Mouse (Mus musculus): ENCODE measurements around the gene Slc13a2.

Slc13a2 gene

GRCm38 (mm10) chr11:78386508-78387043 is 35.4 kb downstream of the Slc13a2 start, which contains the start of gene Foxn1:
Gene Foxn1, minus strand, starts transcription at chr11:78386558.
- no peak for DNase-seq

DNA sequence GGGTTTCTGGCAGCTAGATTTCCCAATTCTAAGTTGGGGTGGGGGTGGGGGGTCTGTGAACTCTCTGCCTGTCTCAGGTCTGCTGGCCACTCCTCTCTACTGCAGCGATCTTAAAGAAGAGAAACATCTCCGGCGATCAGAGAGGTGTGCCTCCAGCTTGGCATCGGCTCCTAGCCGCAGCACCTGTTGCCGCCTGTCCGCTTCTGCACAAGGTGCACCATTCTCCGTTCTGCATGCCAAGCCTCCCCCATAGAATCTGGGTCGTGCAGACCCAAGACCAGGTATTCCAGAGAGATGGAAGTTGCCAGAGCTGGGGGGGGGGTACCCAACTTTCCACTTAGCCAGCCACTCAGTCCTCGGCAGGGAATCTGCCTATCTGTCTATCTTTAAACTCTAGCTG is 36.2 kb downstream of the Slc13a2 start:
- no peak for DNase-seq

- DNase-seq = no peak
These were observed 39.3 kb downstream of the Slc13a2 start for GRCm38 (mm10) chr11:78382701-78383100.

DNA sequence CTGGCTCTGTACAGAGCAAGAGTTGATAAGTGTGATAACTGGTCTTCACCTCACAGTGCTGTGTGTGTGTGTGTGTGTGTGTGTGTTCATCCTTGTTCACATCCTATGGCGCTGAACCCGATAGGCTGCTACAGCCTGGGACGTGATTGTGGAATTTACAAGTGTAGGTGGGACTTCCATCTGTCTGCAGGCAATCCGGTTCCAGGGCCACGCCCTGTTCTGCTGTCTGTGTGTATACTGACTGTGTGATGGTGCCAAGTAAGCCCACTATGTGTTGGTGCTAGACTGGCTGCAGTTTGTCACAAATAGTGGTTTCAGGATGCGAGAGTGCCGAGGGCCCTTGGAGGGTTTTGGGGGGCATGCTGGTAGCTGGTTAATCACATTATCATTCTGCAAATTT is 39.7 kb downstream of the Slc13a2 start:
- DNase-seq = no peak

DNA sequence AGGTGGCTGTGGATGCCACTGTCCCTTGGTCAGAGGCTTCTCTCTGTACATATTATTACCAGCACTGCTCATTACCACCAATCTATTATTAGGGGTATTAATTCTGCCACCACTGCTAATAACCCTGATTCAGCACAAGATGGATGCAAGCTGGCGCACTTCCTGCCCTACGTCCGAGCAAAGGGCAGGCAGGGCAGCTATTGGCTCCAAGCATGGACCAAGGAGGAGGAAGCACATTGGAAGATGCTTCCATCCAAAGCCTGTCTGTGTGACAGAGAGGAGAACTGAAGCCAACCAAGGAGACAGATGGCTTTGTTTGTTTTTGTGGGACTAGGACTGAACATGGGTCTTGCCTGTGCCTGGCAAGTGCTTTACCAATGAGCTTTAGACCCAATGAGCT is 41.0 kb downstream of the Slc13a2 start:
- no peak for DNase-seq

DNA sequence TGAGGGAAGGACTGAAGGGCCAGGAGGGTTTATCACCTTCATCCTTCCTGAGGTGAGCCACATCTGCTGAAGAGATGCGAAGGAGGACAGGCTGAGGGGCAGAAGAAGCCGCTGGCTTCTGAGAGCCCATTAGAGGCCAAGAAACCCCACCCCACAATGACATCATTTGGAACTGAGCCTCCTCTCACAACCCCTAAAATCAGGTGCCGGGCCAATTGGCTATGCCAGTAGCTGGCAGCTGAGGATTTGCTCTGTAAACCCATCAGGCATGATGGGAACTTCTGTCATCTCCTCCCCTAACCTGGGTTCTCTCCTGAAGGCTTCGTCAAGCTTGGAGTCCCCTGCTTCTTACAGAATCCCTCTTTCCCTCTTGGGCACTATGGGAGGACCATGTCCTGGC is 41.7 kb downstream of the Slc13a2 start:
- DNase-seq = no peak

- DNase-seq = no peak
These were observed 44.4 kb downstream of the Slc13a2 start for GRCm38 (mm10) chr11:78377549-78378159.

DNA sequence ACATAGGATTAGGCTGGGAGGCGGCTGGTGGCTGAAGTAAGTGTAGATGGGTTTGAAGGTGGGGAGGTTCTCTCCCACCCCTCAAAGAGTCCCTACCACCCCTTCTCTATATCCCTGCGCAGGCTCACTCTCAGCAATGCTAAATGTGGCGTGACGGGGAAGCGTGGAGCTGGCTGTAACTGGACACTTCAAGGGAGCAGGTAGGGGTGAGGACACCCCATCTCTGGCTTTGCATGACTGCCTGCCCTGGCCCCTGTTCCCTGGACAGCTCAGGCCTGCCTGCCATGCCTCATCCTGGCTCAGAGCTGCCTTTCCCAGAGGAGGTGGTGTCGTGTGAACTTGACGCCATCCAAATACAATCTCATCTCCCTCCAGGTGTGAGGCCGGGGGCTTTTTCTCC is 47.9 kb downstream of the Slc13a2 start:
- no peak for DNase-seq

DNA sequence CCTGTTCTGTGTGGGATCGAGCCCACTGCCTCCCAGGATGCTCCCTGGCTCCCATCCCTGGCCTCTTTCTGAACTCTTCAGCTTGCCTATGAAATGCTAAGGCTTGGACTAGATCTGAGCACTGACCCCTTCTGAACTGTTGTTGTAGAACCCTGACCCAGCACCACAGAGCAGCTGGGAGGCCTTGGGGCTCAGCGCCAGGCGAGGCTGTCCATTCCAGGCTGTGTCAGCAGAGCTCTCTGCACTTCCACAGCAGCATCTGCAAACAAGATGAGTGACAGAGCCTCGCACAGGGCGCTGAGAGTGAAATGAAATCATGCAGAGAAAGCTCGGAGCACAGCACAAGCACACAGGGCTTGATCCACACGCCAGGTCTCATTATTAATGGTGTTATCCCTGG is 49.4 kb downstream of the Slc13a2 start:
- no peak for DNase-seq

DNA sequence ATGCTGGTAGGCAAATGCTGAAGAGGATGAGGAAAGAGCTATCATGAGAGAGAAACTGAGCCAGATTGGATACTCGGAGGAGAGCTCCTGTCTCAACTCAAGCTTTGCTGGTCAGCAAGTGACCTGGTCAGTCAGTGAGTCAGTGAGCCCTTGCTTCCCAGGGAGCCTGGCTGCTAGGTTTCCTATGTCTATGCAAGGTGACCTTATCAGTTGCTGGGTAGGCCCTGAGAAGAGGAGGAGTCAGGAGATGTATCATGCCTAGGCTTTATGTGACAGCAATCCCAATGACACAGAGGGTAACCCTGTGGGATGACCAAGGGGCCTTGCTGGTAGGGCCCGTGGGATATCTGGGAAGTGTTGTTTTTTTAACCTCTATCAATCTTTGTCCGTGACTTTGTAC is 49.9 kb downstream of the Slc13a2 start:
- no peak for DNase-seq

- no peak for DNase-seq
These were observed 50.3 kb downstream of the Slc13a2 start for GRCm38 (mm10) chr11:78371711-78372110.

GRCm38 (mm10) chr11:78370389-78370788 is 51.6 kb downstream of the Slc13a2 start:
- DNase-seq = no peak

DNA sequence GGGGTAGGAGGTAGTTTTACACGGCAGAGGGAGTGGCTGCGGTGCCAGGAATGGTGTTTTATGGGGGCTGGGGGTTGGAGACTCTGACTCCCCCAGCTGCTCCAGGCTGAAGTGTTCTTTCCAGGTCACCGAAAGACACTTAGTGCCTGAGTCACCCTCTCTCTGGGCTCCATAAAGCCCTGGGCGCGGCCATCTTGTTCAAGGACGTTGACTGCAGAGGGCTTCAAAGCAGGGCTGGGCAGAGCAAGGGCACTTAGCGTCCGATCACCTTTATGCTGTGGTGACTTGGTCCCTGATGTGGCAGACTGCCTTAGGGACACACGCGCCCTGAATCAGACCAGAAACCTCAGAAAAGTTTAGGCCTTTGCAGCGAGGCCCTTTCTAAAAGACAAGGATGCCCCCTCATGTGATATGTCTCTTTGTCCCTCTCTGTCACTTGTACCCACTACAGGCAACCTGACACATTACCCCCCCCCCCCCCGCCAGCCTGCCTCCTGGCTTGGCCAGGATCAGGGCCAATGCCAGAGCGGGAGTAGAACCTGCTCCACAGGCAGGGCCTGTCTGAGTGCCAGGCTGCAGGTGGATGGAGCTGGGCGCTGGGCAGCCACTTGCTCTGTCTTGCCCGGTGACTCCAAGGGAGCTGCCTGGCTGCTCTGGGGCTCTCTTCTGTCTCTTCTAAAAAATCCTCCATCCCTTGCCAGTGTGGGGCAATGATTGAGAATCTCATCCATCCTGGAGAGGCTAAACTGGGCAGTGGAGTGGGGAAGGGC is 54.4 kb downstream of the Slc13a2 start:
- DNase-seq = no peak

- no peak for DNase-seq
These were observed 57.9 kb downstream of the Slc13a2 start for GRCm38 (mm10) chr11:78364103-78364502.

- DNase-seq = no peak
These were observed 58.6 kb downstream of the Slc13a2 start for GRCm38 (mm10) chr11:78363309-78364007.

GRCm38 (mm10) chr11:78360789-78361131 is 61.3 kb downstream of the Slc13a2 start:
- DNase-seq = no peak

GRCm38 (mm10) chr11:78360125-78360788 is 61.8 kb downstream of the Slc13a2 start:
- DNase-seq = peak; percentile 75 to 77

GRCm38 (mm10) chr11:78358330-78359007 is 63.5 kb downstream of the Slc13a2 start:
- DNase-seq = peak; percentile 34 to 35

GRCm38 (mm10) chr11:78355471-78356238 is 66.4 kb downstream of the Slc13a2 start:
- DNase-seq = peak; percentile 76 to 77

DNA sequence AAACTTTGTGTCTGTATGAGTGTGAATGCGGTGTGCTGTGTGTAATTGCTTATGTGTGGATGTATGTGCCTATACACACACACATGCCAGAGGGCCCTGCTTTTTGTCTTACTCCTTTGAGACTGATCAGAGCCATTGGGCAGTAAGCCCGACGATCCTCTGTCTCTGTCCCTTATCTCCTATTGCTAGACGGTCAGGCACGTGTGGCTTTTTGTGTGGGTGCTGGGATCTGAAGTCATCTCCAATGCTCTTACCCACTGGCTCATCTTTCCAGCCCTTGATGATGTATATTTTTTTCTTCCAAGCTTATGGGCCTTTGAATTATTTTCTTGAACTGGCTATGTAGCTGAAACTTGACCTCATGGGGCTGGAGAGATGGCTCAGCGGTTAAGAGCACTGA is 67.1 kb downstream of the Slc13a2 start:
- no peak for DNase-seq

- no peak for DNase-seq
These were observed 68.9 kb downstream of the Slc13a2 start for GRCm38 (mm10) chr11:78353081-78353480.

Data from cerebellum, postnatal 36 days (tissue).